Comparison of ENCODE assay signal across 26 mouse cellular contexts in the genomic region with DNA sequence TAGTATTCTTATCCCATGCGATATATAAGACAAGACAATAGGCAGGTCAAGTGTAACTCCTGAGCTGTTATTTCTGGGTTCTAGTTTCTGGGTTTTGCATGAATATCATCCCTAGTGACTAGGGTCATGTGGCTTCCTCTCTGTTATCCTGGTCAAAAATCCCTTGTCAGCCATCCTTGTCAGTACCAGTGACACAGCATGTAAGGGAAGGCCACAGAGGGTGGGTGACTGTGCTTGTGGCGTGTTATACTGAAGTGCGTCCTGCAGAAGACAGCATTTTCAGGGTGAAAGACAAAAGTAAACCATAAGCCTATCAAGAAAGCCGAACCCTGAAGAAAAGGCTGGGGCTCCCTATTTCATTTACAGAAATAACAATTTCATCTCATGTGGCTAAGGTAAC. TPM values are rescaled to one million over a fixed set of nuclear protein-coding genes. Genes with fewer than 3 reads are reported as not detected.
DNase-seq lines count a peak whose midpoint lies in the region; ATAC-seq lines count a peak whose summit lies in the region.
"Had no signal": no experiment of that assay in that cellular context is flagged by ENCODE, and none has a peak within 500 bp of the region (broad histone marks: within the 10 kb centered on the region; RNA-seq: fewer than 3 reads in every experiment).

No protein-coding gene starts in this region.

- H3K27me3 ChIP-seq in megakaryocyte, embryonic 14.5 days (replicated peaks) = peaks cover 36% of the 10 kb centered on the region
- 0 out of 2 replicates have a peak, but pooled peaks cover 3% of the 10 kb centered on the region for H3K27me3 ChIP-seq in liver, embryonic 13.5 days
- no peaks in the 10 kb centered on the region for H3K27me3 ChIP-seq in kidney, embryonic 16.5 days (ENCODE audit: insufficient read depth, low read length)

- H3K4me1 ChIP-seq in megakaryocyte, embryonic 14.5 days = peaks cover 44% of the 10 kb centered on the region
- H3K4me1 ChIP-seq in liver, embryonic 13.5 days (replicated peaks) = peaks cover 55% of the 10 kb centered on the region
- H3K4me1 ChIP-seq in kidney, embryonic 16.5 days (ENCODE audit: insufficient read depth, low read length) = peaks cover 10% of the 10 kb centered on the region

- no peak for ATAC-seq in megakaryocyte, adult 5-6 weeks (ENCODE audit: poor library complexity, severe bottlenecking)
- peak; percentile 60 for ATAC-seq in erythroblast, adult 5-6 weeks (replicated peaks; ENCODE audit: low FRiP score, poor library complexity, severe bottlenecking)
- peak; percentile 75 for ATAC-seq in liver, embryonic 13.5 days (ENCODE audit: low read depth)
- peak; percentile 37 for ATAC-seq in megakaryocyte-erythroid progenitor cell, adult 5-6 weeks (replicated peaks; ENCODE audit: low FRiP score, low TSS enrichment, poor library complexity, severe bottlenecking)
- no peak for ATAC-seq in kidney, embryonic 16.5 days (ENCODE audit: low FRiP score, low TSS enrichment)
- no peak for ATAC-seq in activated CD4-positive, CD25-positive, alpha-beta regulatory T cell, adult 4 months
- ATAC-seq: forebrain, postnatal 0 days; inflammation-experienced regulatory T-cells, adult 6 months; lung, postnatal 0 days; midbrain, embryonic 13.5 days had no signal

- 33% methylated on average over 4 of the region's 4 CpGs for WGBS in liver, embryonic 13.5 days (ENCODE audit: insufficient replicate concordance)
- 94% methylated on average over 4 of the region's 4 CpGs for WGBS in kidney, embryonic 16.5 days

- H3K4me2 ChIP-seq in liver, embryonic 13.5 days = peak overlapping the region; percentile 61
- no peak overlapping the region for H3K4me2 ChIP-seq in kidney, embryonic 16.5 days (replicated peaks; ENCODE audit: low read depth, low read length)
- H3K4me2 ChIP-seq: hindbrain, embryonic 14.5 days; midbrain, embryonic 13.5 days had no signal

- H3K36me3 ChIP-seq in megakaryocyte, embryonic 14.5 days (replicated peaks; ENCODE audit: low read length) = peaks cover 6% of the 10 kb centered on the region
- no peaks in the 10 kb centered on the region; the same call in 1 of the 2 replicates for H3K36me3 ChIP-seq in liver, embryonic 13.5 days
- no peaks in the 10 kb centered on the region for H3K36me3 ChIP-seq in kidney, embryonic 16.5 days (ENCODE audit: insufficient read depth, low read length)
- H3K36me3 ChIP-seq: forebrain, embryonic 10.5 days; limb, embryonic 10.5 days; midbrain, embryonic 13.5 days had no signal

- peak overlapping the region; percentile 78 for H3K4me3 ChIP-seq in megakaryocyte, embryonic 14.5 days (replicated peaks)
- H3K4me3 ChIP-seq in liver, embryonic 13.5 days (replicated peaks) = peak overlapping the region; percentile 26
- no peak overlapping the region for H3K4me3 ChIP-seq in kidney, embryonic 16.5 days (ENCODE audit: low read length)
- H3K4me3 ChIP-seq: forebrain, embryonic 10.5 days; limb, embryonic 10.5 days; midbrain, embryonic 13.5 days had no signal

- intact Hi-C loops in left cerebral cortex, postnatal 36 days (cut with DNase I) = no loop called here

- peak overlapping the region; percentile 61; the same call in 1 of the 2 replicates for H3K9ac ChIP-seq in liver, embryonic 13.5 days
- H3K9ac ChIP-seq in kidney, embryonic 16.5 days (replicated peaks; ENCODE audit: low read length) = no peak overlapping the region
- H3K9ac ChIP-seq: forebrain, postnatal 0 days; hindbrain, embryonic 14.5 days; midbrain, embryonic 13.5 days had no signal

- peak overlapping the region; percentile 96 for H3K27ac ChIP-seq in liver, embryonic 13.5 days
- H3K27ac ChIP-seq in kidney, embryonic 16.5 days (ENCODE audit: low read length) = no peak overlapping the region
- H3K27ac ChIP-seq: forebrain, embryonic 10.5 days; hindbrain, embryonic 14.5 days; kidney, postnatal 0 days; limb, embryonic 10.5 days; macrophage; midbrain, embryonic 13.5 days had no signal

- DNase-seq in liver, embryonic 13.5 days = peak; percentile 13
- DNase-seq in left cerebral cortex, postnatal 36 days (ENCODE audit: low spot score in 2 of 2) = no peak
- DNase-seq: adrenal gland, postnatal 36 days; cerebellum, adult 18-20 months; cerebellum, postnatal 25 days; forebrain, postnatal 0 days; gastrocnemius, postnatal 25 days; heart, postnatal 36 days; kidney, adult 18-20 months; right cerebral cortex, postnatal 25 days; thymus, adult 18-20 months; thymus, postnatal 4 days had no signal

- H3K9me3 ChIP-seq in megakaryocyte, embryonic 14.5 days = peaks cover 25% of the 10 kb centered on the region
- H3K9me3 ChIP-seq in liver, embryonic 13.5 days (replicated peaks) = peaks cover 5% of the 10 kb centered on the region; the same call in 1 of the 2 replicates
- peaks cover 10% of the 10 kb centered on the region; the same call in 1 of the 2 replicates for H3K9me3 ChIP-seq in kidney, embryonic 16.5 days (ENCODE audit: low read length)
- H3K9me3 ChIP-seq: limb, embryonic 10.5 days had no signal

RNA-seq across cellular contexts. Expression of a gene that starts 50.7 kb away (rescaled TPM):
- 1.9 TPM in 1 of 2 replicates, not detected in the other for polyA plus RNA-seq in megakaryocyte, embryonic 14.5 days (2012; ENCODE audit: insufficient read depth, low replicate concordance)
- total RNA-seq in megakaryocyte, adult 5-6 weeks (2015) = 0.18 and 1.2 TPM in 2 replicates
- not detected in 2 replicates for total RNA-seq in megakaryocyte, adult 5-6 weeks (2017)
- total RNA-seq in erythroblast, adult 5-6 weeks (2015; ENCODE audit: low replicate concordance) = not detected in 2 replicates
- total RNA-seq in erythroblast, adult 5-6 weeks (2017; ENCODE audit: low replicate concordance) = 1.1 and 1.8 TPM in 2 replicates
- polyA plus RNA-seq in liver, embryonic 13.5 days (2015; fragmentation: Nextera tagmentation; extraction: Ambion mirVana) = 6.8 and 7.4 TPM in 2 replicates
- 1.9 TPM in 1 of 2 replicates, not detected in the other for total RNA-seq in megakaryocyte-erythroid progenitor cell, adult 5-6 weeks (2014; fragmentation: Nextera tagmentation)
- total RNA-seq in megakaryocyte-erythroid progenitor cell, adult 5-6 weeks (2017) = 0.15 TPM in 1 of 2 replicates, not detected in the other
- under 1 TPM; 0.89 to 0.97 TPM for total RNA-seq in left cerebral cortex, postnatal 36 days (2021)
- 9.9 and 10.6 TPM in 2 replicates for polyA plus RNA-seq in kidney, embryonic 16.5 days (2015; fragmentation: Nextera tagmentation; extraction: Ambion mirVana)
- not detected for polyA plus RNA-seq in activated CD4-positive, CD25-positive, alpha-beta regulatory T cell, adult 4 months (2017; shearing (Covaris generic))
- polyA plus RNA-seq: inflammation-experienced regulatory T-cells, adult 6 months had no signal

RNA-seq across cellular contexts. Expression of a gene that starts 58.9 kb away (rescaled TPM):
- polyA plus RNA-seq in megakaryocyte, embryonic 14.5 days (2012; ENCODE audit: insufficient read depth, low replicate concordance) = 1.9 and 2.9 TPM in 2 replicates
- 7.3 and 8.2 TPM in 2 replicates for total RNA-seq in megakaryocyte, adult 5-6 weeks (2015)
- 6.1 and 7.2 TPM in 2 replicates for total RNA-seq in megakaryocyte, adult 5-6 weeks (2017)
- total RNA-seq in erythroblast, adult 5-6 weeks (2015; ENCODE audit: low replicate concordance) = 5.0 and 5.8 TPM in 2 replicates
- total RNA-seq in erythroblast, adult 5-6 weeks (2017; ENCODE audit: low replicate concordance) = 6.5 and 17.1 TPM in 2 replicates
- polyA plus RNA-seq in liver, embryonic 13.5 days (2015; fragmentation: Nextera tagmentation; extraction: Ambion mirVana) = 3.4 and 5.5 TPM in 2 replicates
- 38.6 and 43.4 TPM in 2 replicates for total RNA-seq in megakaryocyte-erythroid progenitor cell, adult 5-6 weeks (2014; fragmentation: Nextera tagmentation)
- 31.8 and 53.7 TPM in 2 replicates for total RNA-seq in megakaryocyte-erythroid progenitor cell, adult 5-6 weeks (2017)
- total RNA-seq in left cerebral cortex, postnatal 36 days (2021) = 10 to 100 TPM; 20.0 to 20.4 TPM
- 8.6 and 8.8 TPM in 2 replicates for polyA plus RNA-seq in kidney, embryonic 16.5 days (2015; fragmentation: Nextera tagmentation; extraction: Ambion mirVana)
- polyA plus RNA-seq in activated CD4-positive, CD25-positive, alpha-beta regulatory T cell, adult 4 months (2017; shearing (Covaris generic)) = 1 to 10 TPM; 6.1 to 7.1 TPM

Comparison
In these comparisons a context has a peak if more than half of its experiments do, and no peak if none do; other contexts are left out.
1. ATAC-seq: peak in erythroblast, adult 5-6 weeks (single experiment), liver, embryonic 13.5 days (single experiment) and megakaryocyte-erythroid progenitor cell, adult 5-6 weeks (single experiment); none in megakaryocyte, adult 5-6 weeks (single experiment), kidney, embryonic 16.5 days (single experiment) and activated CD4-positive, CD25-positive, alpha-beta regulatory T cell, adult 4 months (single experiment).